ENCODE assay signal across 13 mouse cellular contexts in the genomic region with DNA sequence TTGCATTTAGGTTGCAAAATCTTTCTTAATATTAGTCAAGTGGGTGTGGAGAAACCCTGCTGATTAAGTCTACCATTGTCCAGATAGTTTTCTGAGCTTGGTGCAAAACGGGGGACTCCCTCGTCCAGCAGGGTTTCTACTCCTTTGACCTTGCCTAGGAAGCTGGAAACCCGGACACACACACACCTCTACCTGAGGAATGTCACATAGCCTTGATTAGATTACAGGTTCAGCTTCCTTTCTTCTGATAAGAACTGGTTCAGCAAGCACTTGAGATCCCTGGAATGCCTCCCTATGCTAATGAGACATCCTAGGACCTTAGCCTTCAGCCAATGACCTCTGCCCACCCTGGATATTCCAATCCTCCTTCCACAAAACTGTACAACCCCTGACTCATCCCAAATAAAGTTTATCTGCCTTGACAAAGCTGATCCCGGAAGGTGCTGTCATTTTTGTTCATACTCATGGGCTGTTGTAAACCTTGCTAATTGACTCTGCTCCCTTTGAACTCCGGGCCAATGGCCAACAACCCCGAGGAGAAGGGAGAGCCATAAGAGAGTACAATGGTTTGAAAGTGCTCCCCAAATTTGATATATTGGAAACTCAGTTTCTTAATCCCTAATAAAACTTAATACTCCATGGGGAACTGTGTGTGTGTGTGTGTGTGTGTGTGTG.
"Had no signal": no experiment of that assay in that cellular context is flagged by ENCODE, and none has a peak within 500 bp of the region (broad histone marks: within the 10 kb centered on the region; RNA-seq: fewer than 3 reads in every experiment).

No protein-coding gene starts in this region.

- H3K4me1 ChIP-seq: liver, embryonic 15.5 days; midbrain, embryonic 10.5 days; neural tube, embryonic 15.5 days had no signal

- H3K27ac ChIP-seq: layer of hippocampus, adult 2 months; limb, embryonic 12.5 days; liver, embryonic 15.5 days; midbrain, embryonic 10.5 days; neural tube, embryonic 15.5 days had no signal

- H3K9ac ChIP-seq: limb, embryonic 12.5 days; liver, embryonic 15.5 days; neural tube, embryonic 15.5 days had no signal

- ATAC-seq: hindbrain, embryonic 16.5 days had no signal

- H3K4me3 ChIP-seq: layer of hippocampus, adult 2 months; limb, embryonic 12.5 days; liver, embryonic 15.5 days; midbrain, embryonic 10.5 days; myocyte; neural tube, embryonic 15.5 days had no signal

- H3K4me2 ChIP-seq: limb, embryonic 12.5 days; liver, embryonic 15.5 days; neural tube, embryonic 15.5 days had no signal

- H3K9me3 ChIP-seq: limb, embryonic 12.5 days; liver, embryonic 15.5 days; midbrain, embryonic 10.5 days; neural tube, embryonic 15.5 days had no signal

- H3K27me3 ChIP-seq: limb, embryonic 12.5 days; liver, embryonic 15.5 days; neural tube, embryonic 15.5 days had no signal

- DNase-seq: kidney, adult 8-10 months; kidney, postnatal 25 days; liver; midbrain, embryonic 14.5 days; right cerebral cortex, adult 18-20 months; thymus, postnatal 36 days had no signal

- H3K36me3 ChIP-seq: limb, embryonic 12.5 days; liver, embryonic 15.5 days; midbrain, embryonic 10.5 days; neural tube, embryonic 15.5 days had no signal
